Mouse (Mus musculus): ENCODE results near the gene Nrsn2.

GRCm38 (mm10) chr2:152336856-152337255, 39.6 kb downstream of the Nrsn2 start:
- TF ChIP-seq CTCF (IDR thresholded peaks at IDR 0.05; ENCODE audit: low read depth, low read length) (no peak), TAL1 (conservative IDR thresholded peaks at IDR 0.05; ENCODE audit: low read depth, low read length) (no peak)
